Mouse (Mus musculus): ENCODE results near the gene Wnt3a.

- TF ChIP-seq CTCF (conservative IDR thresholded peaks at IDR 0.05; ENCODE audit: insufficient read depth, insufficient read length, low read depth, low read length) (no peak), POLR2A (IDR thresholded peaks at IDR 0.05; ENCODE audit: low read depth, low read length) (no peak)
Measured at GRCm38 (mm10) chr11:59232797-59233196, 57.8 kb downstream of the Wnt3a start.
